Mouse (Mus musculus): ENCODE measurements around the gene Cdk2ap2. TPM values are rescaled to one million over a fixed set of nuclear protein-coding genes. Genes with fewer than 3 reads are reported as not detected.
"Not testable (repeated sequence)": the region's sequence is repeated elsewhere in the genome, so short reads cannot be mapped to it uniquely, and the experiment has no call there.

Cdk2ap2 gene
- total RNA-seq, 2 experiments from 2014 or later = 17.9 to 118 TPM

- not testable (repeated sequence) for ATAC-seq (replicated peaks; ENCODE audit: low FRiP score, poor library complexity, severe bottlenecking)
Measured at GRCm38 (mm10) chr19:4064501-4064900, 32.5 kb upstream of the Cdk2ap2 start.

GRCm38 (mm10) chr19:4066280-4066679, 30.7 kb upstream of the Cdk2ap2 start:
- no peak for ATAC-seq (replicated peaks; ENCODE audit: low FRiP score, poor library complexity, severe bottlenecking)

- no peak for ATAC-seq (replicated peaks; ENCODE audit: low FRiP score, poor library complexity, severe bottlenecking)
Measured at GRCm38 (mm10) chr19:4066877-4067276, 30.1 kb upstream of the Cdk2ap2 start.

GRCm38 (mm10) chr19:4068242-4068641, 28.7 kb upstream of the Cdk2ap2 start:
- ATAC-seq (replicated peaks; ENCODE audit: low FRiP score, poor library complexity, severe bottlenecking) = not testable (repeated sequence)

GRCm38 (mm10) chr19:4068717-4069410, 28.1 kb upstream of the Cdk2ap2 start:
- no peak for ATAC-seq (replicated peaks; ENCODE audit: low FRiP score, poor library complexity, severe bottlenecking)

- no peak for ATAC-seq (replicated peaks; ENCODE audit: low FRiP score, poor library complexity, severe bottlenecking)
Measured at GRCm38 (mm10) chr19:4070311-4070710, 26.7 kb upstream of the Cdk2ap2 start.

- ATAC-seq (replicated peaks; ENCODE audit: low FRiP score, poor library complexity, severe bottlenecking) = no peak
Measured at GRCm38 (mm10) chr19:4070756-4071155, 26.2 kb upstream of the Cdk2ap2 start.

GRCm38 (mm10) chr19:4071406-4071805, 25.6 kb upstream of the Cdk2ap2 start:
- no peak for ATAC-seq (replicated peaks; ENCODE audit: low FRiP score, poor library complexity, severe bottlenecking)

GRCm38 (mm10) chr19:4072706-4073424, 24.1 kb upstream of the Cdk2ap2 start:
- ATAC-seq (replicated peaks; ENCODE audit: low FRiP score, poor library complexity, severe bottlenecking) = no peak

GRCm38 (mm10) chr19:4075531-4075930, 21.5 kb upstream of the Cdk2ap2 start:
- no peak for ATAC-seq (replicated peaks; ENCODE audit: low FRiP score, poor library complexity, severe bottlenecking)

- ATAC-seq (replicated peaks; ENCODE audit: low FRiP score, poor library complexity, severe bottlenecking) = peak; percentile 76
Measured at GRCm38 (mm10) chr19:4079594-4079993, 17.4 kb upstream of the Cdk2ap2 start.

GRCm38 (mm10) chr19:4080511-4081009, 16.4 kb upstream of the Cdk2ap2 start:
- ATAC-seq (replicated peaks; ENCODE audit: low FRiP score, poor library complexity, severe bottlenecking) = peak; percentile 90

- ATAC-seq (replicated peaks; ENCODE audit: low FRiP score, poor library complexity, severe bottlenecking) = no peak
Measured at GRCm38 (mm10) chr19:4081394-4081793, 15.6 kb upstream of the Cdk2ap2 start, which contains the start of gene Cabp2. Gene Cabp2 (plus strand): TSS chr19:4081578.

- no peak for ATAC-seq (replicated peaks; ENCODE audit: low FRiP score, poor library complexity, severe bottlenecking)
Measured at GRCm38 (mm10) chr19:4082219-4082965, 14.6 kb upstream of the Cdk2ap2 start.

GRCm38 (mm10) chr19:4083316-4083715, 13.7 kb upstream of the Cdk2ap2 start:
- no peak for ATAC-seq (replicated peaks; ENCODE audit: low FRiP score, poor library complexity, severe bottlenecking)

GRCm38 (mm10) chr19:4083826-4084225, 13.2 kb upstream of the Cdk2ap2 start:
- no peak for ATAC-seq (replicated peaks; ENCODE audit: low FRiP score, poor library complexity, severe bottlenecking)

- no peak for ATAC-seq (replicated peaks; ENCODE audit: low FRiP score, poor library complexity, severe bottlenecking)
Measured at GRCm38 (mm10) chr19:4084984-4085383, 12.0 kb upstream of the Cdk2ap2 start.

- ATAC-seq (replicated peaks; ENCODE audit: low FRiP score, poor library complexity, severe bottlenecking) = no peak
Measured at GRCm38 (mm10) chr19:4086156-4086555, 10.8 kb upstream of the Cdk2ap2 start.

GRCm38 (mm10) chr19:4087090-4087489, 9.9 kb upstream of the Cdk2ap2 start:
- no peak for ATAC-seq (replicated peaks; ENCODE audit: low FRiP score, poor library complexity, severe bottlenecking)

- no peak for ATAC-seq (replicated peaks; ENCODE audit: low FRiP score, poor library complexity, severe bottlenecking)
Measured at GRCm38 (mm10) chr19:4088146-4088545, 8.8 kb upstream of the Cdk2ap2 start.

All from erythroid progenitor cell, adult 5-6 weeks (primary cell).